ENCODE assay signal across 23 mouse cellular contexts in the genomic region with DNA sequence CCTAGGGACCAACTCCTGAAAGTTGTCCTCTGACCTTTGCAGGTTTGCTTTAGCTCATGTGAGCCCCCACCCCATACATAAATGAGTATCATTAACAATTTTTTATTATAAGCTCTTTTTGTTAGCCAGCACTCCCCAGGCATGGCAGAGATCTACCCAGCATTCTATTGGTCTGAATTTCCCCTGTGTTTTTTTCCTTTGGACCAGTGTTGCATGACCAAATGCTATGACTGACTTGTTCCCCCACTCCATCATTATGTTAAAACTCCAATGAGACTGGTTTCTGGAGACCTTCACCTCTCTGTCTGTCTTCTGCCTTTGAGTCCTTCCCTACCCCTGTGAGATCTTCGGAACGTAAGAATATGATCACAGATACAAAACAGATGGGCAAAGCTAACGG. TPM values are rescaled to one million over a fixed set of nuclear protein-coding genes. Genes with fewer than 3 reads are reported as not detected.
"Had no signal": no experiment of that assay in that cellular context is flagged by ENCODE, and none has a peak within 500 bp of the region (broad histone marks: within the 10 kb centered on the region; RNA-seq: fewer than 3 reads in every experiment).

No protein-coding gene starts in this region.

- H3K4me2 ChIP-seq: neural tube, embryonic 15.5 days; stomach, embryonic 15.5 days had no signal

- H3K4me3 ChIP-seq: neural tube, embryonic 15.5 days; stomach, embryonic 15.5 days had no signal

- H3K27ac ChIP-seq: neural tube, embryonic 15.5 days; stomach, embryonic 15.5 days; stomach, postnatal 0 days had no signal

- H3K27me3 ChIP-seq: neural tube, embryonic 15.5 days; stomach, embryonic 15.5 days had no signal

- H3K9ac ChIP-seq: neural tube, embryonic 15.5 days; stomach, embryonic 15.5 days had no signal

- H3K36me3 ChIP-seq: neural tube, embryonic 15.5 days; stomach, embryonic 15.5 days had no signal

- H3K9me3 ChIP-seq: neural tube, embryonic 15.5 days; stomach, embryonic 15.5 days had no signal

- DNase-seq: retina, postnatal 1 day; right cerebral cortex, adult 18-20 months; right cerebral cortex, postnatal 14 days; right cerebral cortex, postnatal 25 days; right cerebral cortex, postnatal 4 days; spleen, adult 18-20 months; thymus, adult 18-20 months; thymus, adult 2 months; thymus, postnatal 14 days; thymus, postnatal 25 days; thymus, postnatal 36 days; thymus, postnatal 4 days had no signal

- H3K4me1 ChIP-seq: neural tube, embryonic 15.5 days; stomach, embryonic 15.5 days had no signal

RNA-seq across cellular contexts. Expression of gene Foxi1, which starts 12.7 kb away (rescaled TPM):
- total RNA-seq: neutrophil, adult 5-6 weeks had no signal
- polyA plus RNA-seq: neural tube, embryonic 14.5 days; neural tube, embryonic 15.5 days; small intestine, adult 2 months; spleen, adult 2 months; stomach, embryonic 14.5 days; stomach, embryonic 15.5 days; stomach, embryonic 16.5 days; stomach, postnatal 0 days; testis, adult 2 months; urinary bladder, adult 2 months had no signal
